Mouse (Mus musculus) cerebellum, adult 2 months (tissue): ENCODE measurements around the gene Cebpzos. TPM values are rescaled to one million over a fixed set of nuclear protein-coding genes. Genes with fewer than 3 reads are reported as not detected.
A peak's percentile ranks its signal among the peaks of the same experiment; 100 is the strongest.

Experiments used
- DNase-seq, 2 experiments: peaks; one replicate each; pipeline ENCODE4 v3.0.0; 2021
- H3K27ac ChIP-seq: fragments of 200-500 bp; 2 replicates; pipeline ENCODE4 v1.5.1; 2012; ENCODE audit warnings: low read length, control low read depth, inconsistent platforms; ENCODE audit not compliant: insufficient read depth
- H3K27me3 ChIP-seq: fragments of 200-500 bp; 2 replicates; pipeline ENCODE4 v1.6.1; 2012; ENCODE audit warnings: inconsistent platforms, mild to moderate bottlenecking, low read length, moderate library complexity; ENCODE audit not compliant: control insufficient read depth, insufficient read depth
- H3K4me1 ChIP-seq: fragments of 200-500 bp; 2 replicates; pipeline ENCODE4 v1.6.1; 2011; ENCODE audit warnings: low read length; ENCODE audit not compliant: control insufficient read depth, insufficient read depth
- H3K4me3 ChIP-seq: fragments of 200-500 bp; replicated peaks from 2 replicates; pipeline ENCODE3; 2011; ENCODE audit warnings: mild to moderate bottlenecking, low read depth, low read length, control low read depth; ENCODE audit not compliant: insufficient read depth
- CTCF ChIP-seq: fragments of 200-500 bp; IDR thresholded peaks from 2 replicates; pipeline ENCODE4 v1.5.1; 2011; ENCODE audit warnings: low read depth, mild to moderate bottlenecking, control low read depth, low read length, moderate library complexity, borderline replicate concordance; ENCODE audit not compliant: insufficient read depth
- POLR2A ChIP-seq: fragments of 200-500 bp; IDR thresholded peaks from 2 replicates; pipeline ENCODE4 v1.6.1; 2011; ENCODE audit warnings: low read length, control low read depth, borderline replicate concordance; ENCODE audit not compliant: insufficient read depth
- WGBS: fragments of 180-500 bp; shearing (Covaris S2); methylation state at CpG from one replicate; pipeline ENCODE4 v1.1.7; 2018; 5-methylcytosine and 5-hydroxymethylcytosine counted together
- polyA plus RNA-seq: library from polyadenylated mRNA; depleted of rRNA; stranded (reverse); fragments of >200 nt; gene quantifications from 2 replicates; pipeline ENCODE4 v1.2.3, GENCODE M21; 2012; rRNA removed

Cebpzos gene
- 49.3 and 53.4 TPM in 2 replicates for polyA plus RNA-seq

- peaks cover 5% of the 10 kb centered on the region; the same call in 1 of the 2 replicates for H3K4me1 ChIP-seq
- peak; percentile 93 for DNase-seq
- peak within 1 kb of the TSS; percentile 85 for H3K4me3 ChIP-seq
- H3K27ac ChIP-seq, result peak within 1 kb of the TSS; percentile 54; the same call in 1 of the 2 replicates
- TF ChIP-seq POLR2A, result peak; percentile 84
- no peak for TF ChIP-seq CTCF
- under 1% methylated on average over 37 of the region's 37 CpGs for WGBS
- no peaks in the 10 kb centered on the region for H3K27me3 ChIP-seq
These were observed at the start of gene Cebpzos for GRCm38 (mm10) chr17:78916369-78916813. Gene Cebpzos (plus strand): TSS chr17:78916500.

GRCm38 (mm10) chr17:78873886-78874285 is 42.4 kb upstream of the Cebpzos start:
- 90% methylated on average over 6 of the region's 6 CpGs for WGBS
- no peak for DNase-seq
- no peaks in the 10 kb centered on the region for H3K4me1 ChIP-seq
- no peak overlapping the region for H3K4me3 ChIP-seq
- no peak overlapping the region for H3K27ac ChIP-seq
- TF ChIP-seq POLR2A (no peak), CTCF (no peak)
- no peaks in the 10 kb centered on the region for H3K27me3 ChIP-seq

GRCm38 (mm10) chr17:78881878-78882304 is 34.4 kb upstream of the Cebpzos start:
- Histone ChIP-seq H3K27me3 (no peaks in the 10 kb centered on the region), H3K4me1 (no peaks in the 10 kb centered on the region; the same call in 1 of the 2 replicates)
- 11% methylated on average over 6 of the region's 7 CpGs for WGBS

GRCm38 (mm10) chr17:78882401-78883112 is 33.7 kb upstream of the Cebpzos start, which contains the start of gene Eif2ak2:
Gene Eif2ak2 (minus strand): TSS chr17:78882573.
- Histone ChIP-seq H3K27ac (no peak within 1 kb of the TSS), H3K4me3 (peak within 1 kb of the TSS; percentile 80), H3K27me3 (no peaks in the 10 kb centered on the region), H3K4me1 (no peaks in the 10 kb centered on the region; the same call in 1 of the 2 replicates)
- peak; percentile 60 to 63 for DNase-seq
- WGBS, result 1% methylated on average over 28 of the region's 28 CpGs
- TF ChIP-seq CTCF (no peak), POLR2A (no peak)

More at GRCm38 (mm10) chr17:78881878-78882304, 34.4 kb upstream of the Cebpzos start:
- Histone ChIP-seq H3K27ac (no peak overlapping the region), H3K4me3 (peak overlapping the region; percentile 80)
- peak in 1 of 2 experiments; percentile 8 for DNase-seq
- no peak for TF ChIP-seq POLR2A

GRCm38 (mm10) chr17:78883291-78883690 is 33.0 kb upstream of the Cebpzos start:
- no peak for TF ChIP-seq POLR2A
- no peak for TF ChIP-seq CTCF
- Histone ChIP-seq H3K27me3 (no peaks in the 10 kb centered on the region), H3K27ac (no peak overlapping the region), H3K4me1 (no peaks in the 10 kb centered on the region; the same call in 1 of the 2 replicates), H3K4me3 (no peak overlapping the region)
- WGBS, result 82% methylated on average over 4 of the region's 4 CpGs
- DNase-seq, result no peak

- TF ChIP-seq POLR2A (no peak), CTCF (no peak)
- no peaks in the 10 kb centered on the region for H3K27me3 ChIP-seq
- 82% methylated on average over 5 of the region's 5 CpGs for WGBS
- no peak overlapping the region for H3K27ac ChIP-seq
- no peak overlapping the region for H3K4me3 ChIP-seq
- H3K4me1 ChIP-seq, result no peaks in the 10 kb centered on the region; the same call in none of the 2 replicates
- DNase-seq, result no peak
These were observed 30.8 kb upstream of the Cebpzos start for GRCm38 (mm10) chr17:78885286-78886065.

GRCm38 (mm10) chr17:78888554-78888953 is 27.7 kb upstream of the Cebpzos start:
- WGBS, result 30% methylated on average over 4 of the region's 4 CpGs
- Histone ChIP-seq H3K27ac (no peak overlapping the region), H3K27me3 (no peaks in the 10 kb centered on the region), H3K4me1 (no peaks in the 10 kb centered on the region; the same call in 1 of the 2 replicates), H3K4me3 (no peak overlapping the region)
- TF ChIP-seq POLR2A, result no peak
- TF ChIP-seq CTCF, result no peak
- peak in 1 of 2 experiments; percentile 8 for DNase-seq
